Mouse (Mus musculus) hindbrain, embryonic 16.5 days (tissue): ENCODE measurements around the gene Prps2. TPM values are rescaled to one million over a fixed set of nuclear protein-coding genes. Genes with fewer than 3 reads are reported as not detected.

Experiments
- ATAC-seq: fragments of 200-750 bp; cut with Nextera tagmentation; 2 replicates; pipeline ENCODE4 v1.8.0; 2017; ENCODE audit warnings: moderate TSS enrichment, moderate library complexity
- H3K27ac ChIP-seq: fragments of 300-500 bp; sonication (generic); 2 replicates; pipeline ENCODE4 v1.5.1; 2014; ENCODE audit warnings: low read depth, mild to moderate bottlenecking, control low read depth, low read length, moderate library complexity
- H3K27me3 ChIP-seq: fragments of 300-500 bp; sonication (generic); replicated peaks from 2 replicates; pipeline ENCODE4 v1.6.1; 2014; ENCODE audit warnings: low read length; ENCODE audit not compliant: control insufficient read depth, insufficient read depth
- H3K36me3 ChIP-seq: fragments of 300-500 bp; sonication (generic); 2 replicates; pipeline ENCODE4 v1.6.1; 2014; ENCODE audit warnings: mild to moderate bottlenecking, low read length, moderate library complexity, mixed read lengths; ENCODE audit not compliant: control insufficient read depth, insufficient read depth
- H3K4me1 ChIP-seq: fragments of 300-500 bp; sonication (generic); 2 replicates; pipeline ENCODE4 v1.6.1; 2014; ENCODE audit warnings: low read depth, low read length; ENCODE audit not compliant: control insufficient read depth, insufficient read depth
- H3K4me2 ChIP-seq: fragments of 300-500 bp; sonication (generic); 2 replicates; pipeline ENCODE4 v1.6.1; 2014; ENCODE audit warnings: mild to moderate bottlenecking, low read length, control low read depth, moderate library complexity
- H3K4me3 ChIP-seq: fragments of 300-500 bp; sonication (generic); 2 replicates; pipeline ENCODE4 v1.5.1; 2014; ENCODE audit warnings: mild to moderate bottlenecking, low read length, control low read depth, moderate library complexity
- H3K9ac ChIP-seq: fragments of 300-500 bp; sonication (generic); 2 replicates; pipeline ENCODE4 v1.6.1; 2014; ENCODE audit warnings: low read depth, mild to moderate bottlenecking, control low read depth, low read length, moderate library complexity
- H3K9me3 ChIP-seq: fragments of 300-500 bp; sonication (generic); 2 replicates; pipeline ENCODE4 v1.6.1; 2014; ENCODE audit warnings: mild to moderate bottlenecking, low read length, moderate library complexity; ENCODE audit not compliant: control insufficient read depth
- WGBS: fragments of 180-500 bp; shearing (Covaris S2); extraction: QIAGEN DNeasy Blood & Tissue Kit; methylation state at CpG from one replicate; pipeline ENCODE4 v1.1.7; 2014; 5-methylcytosine and 5-hydroxymethylcytosine counted together
- polyA plus RNA-seq: library from polyadenylated mRNA; unstranded; fragments of >200 nt; fragmentation: Nextera tagmentation; extraction: Ambion mirVana; gene quantifications from 2 replicates; pipeline ENCODE4 v1.2.1, GENCODE M21; 2015

Prps2 gene
- polyA plus RNA-seq, 1 experiment from 2014 or later = 19.3 TPM

DNA sequence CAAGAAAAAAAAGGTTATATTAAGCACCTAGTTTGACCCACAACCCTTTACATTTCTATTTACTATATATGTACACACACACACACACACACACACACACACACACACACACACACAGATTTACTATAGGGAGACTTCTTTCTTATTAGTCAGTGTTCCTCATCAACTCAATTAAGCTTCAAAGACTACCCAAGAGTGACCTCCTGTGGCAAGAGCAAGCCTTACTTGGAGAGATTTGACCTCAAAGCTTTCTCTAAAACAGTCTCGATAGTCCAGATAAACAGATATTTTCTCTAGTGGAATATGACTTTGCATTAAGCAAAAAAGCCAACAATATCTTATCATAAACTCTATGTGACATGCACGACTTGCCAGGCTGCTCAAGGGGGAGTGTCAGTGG, 25.1 kb downstream of the Prps2 start:
- H3K27ac ChIP-seq = no peak overlapping the region
- H3K4me3 ChIP-seq = no peak overlapping the region
- no peak for ATAC-seq
- no peaks in the 10 kb centered on the region for H3K9me3 ChIP-seq
- 74% methylated on average over 2 of the region's 2 CpGs for WGBS
- H3K4me1 ChIP-seq = no peaks in the 10 kb centered on the region
- H3K27me3 ChIP-seq = no peaks in the 10 kb centered on the region
- no peaks in the 10 kb centered on the region for H3K36me3 ChIP-seq
- no peak overlapping the region for H3K4me2 ChIP-seq
- H3K9ac ChIP-seq = no peak overlapping the region

DNA sequence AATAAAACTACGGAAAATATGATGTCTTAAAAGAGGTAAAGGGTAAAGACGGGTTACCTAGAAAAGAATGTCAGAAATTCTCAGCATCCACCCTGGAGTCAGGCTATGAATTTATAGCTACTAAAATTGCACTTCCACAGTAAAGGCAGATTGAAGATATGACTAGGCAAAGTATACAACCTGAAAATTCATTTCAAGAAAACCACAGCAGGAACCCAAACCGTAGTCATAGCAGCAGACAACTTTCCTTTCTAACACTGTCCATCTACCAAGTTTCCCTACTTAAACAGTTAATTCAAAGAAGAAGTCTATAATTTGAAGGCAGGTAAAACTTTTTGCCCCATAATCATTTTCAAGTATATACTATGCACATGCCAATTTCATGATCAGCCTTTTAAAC, 26.6 kb downstream of the Prps2 start:
- H3K4me3 ChIP-seq = no peak overlapping the region
- no peaks in the 10 kb centered on the region for H3K9me3 ChIP-seq
- H3K4me2 ChIP-seq = no peak overlapping the region
- no peaks in the 10 kb centered on the region for H3K36me3 ChIP-seq
- no peak overlapping the region for H3K9ac ChIP-seq
- no peak overlapping the region for H3K27ac ChIP-seq
- no peaks in the 10 kb centered on the region for H3K4me1 ChIP-seq
- no peak for ATAC-seq
- whole genome bisulfite sequencing = 93% methylated on average over 3 of the region's 3 CpGs
- H3K27me3 ChIP-seq = no peaks in the 10 kb centered on the region

DNA sequence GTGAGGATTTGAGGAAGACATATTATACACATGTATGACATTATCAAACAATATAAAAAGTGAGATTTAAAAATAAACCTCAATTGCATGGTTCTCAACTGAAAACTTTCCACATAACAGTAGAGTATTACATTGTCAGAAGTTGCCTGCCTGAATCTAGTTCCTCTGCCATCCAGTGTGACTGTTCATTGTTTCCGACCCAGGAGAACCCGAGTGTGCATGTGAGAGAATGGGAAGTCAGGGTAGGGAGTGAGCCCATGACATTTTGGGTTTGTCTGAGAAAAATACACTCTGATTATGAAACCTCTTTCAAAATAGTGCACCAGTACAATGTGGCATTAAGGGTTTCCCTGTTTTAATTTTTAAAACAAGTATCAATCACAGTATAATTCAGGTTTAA, 28.9 kb downstream of the Prps2 start:
- Histone ChIP-seq H3K4me3 (no peak overlapping the region), H3K27ac (no peak overlapping the region), H3K4me1 (no peaks in the 10 kb centered on the region), H3K9me3 (no peaks in the 10 kb centered on the region), H3K4me2 (no peak overlapping the region), H3K9ac (no peak overlapping the region), H3K27me3 (no peaks in the 10 kb centered on the region), H3K36me3 (no peaks in the 10 kb centered on the region)
- no peak for ATAC-seq
- 85% methylated on average over 2 of the region's 2 CpGs for WGBS

DNA sequence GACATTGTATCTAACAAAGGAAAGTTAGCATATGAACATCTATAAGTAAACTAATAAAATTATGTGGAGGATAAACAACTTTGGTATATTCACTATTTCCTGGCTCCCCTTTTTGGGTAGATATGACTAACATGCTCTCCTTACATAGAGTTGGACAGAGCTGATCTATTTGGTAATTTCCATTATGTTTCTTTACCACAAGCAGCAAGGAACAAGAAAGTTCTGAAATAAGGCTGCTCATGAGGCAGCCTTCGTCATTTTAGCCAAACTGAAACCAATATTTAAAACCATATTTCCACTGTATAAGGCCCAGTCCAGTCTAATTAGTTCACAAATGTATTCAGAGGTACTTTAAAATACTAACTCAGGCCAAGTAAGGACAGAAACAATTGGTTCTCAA, 36.1 kb downstream of the Prps2 start:
- H3K9me3 ChIP-seq = no peaks in the 10 kb centered on the region

DNA sequence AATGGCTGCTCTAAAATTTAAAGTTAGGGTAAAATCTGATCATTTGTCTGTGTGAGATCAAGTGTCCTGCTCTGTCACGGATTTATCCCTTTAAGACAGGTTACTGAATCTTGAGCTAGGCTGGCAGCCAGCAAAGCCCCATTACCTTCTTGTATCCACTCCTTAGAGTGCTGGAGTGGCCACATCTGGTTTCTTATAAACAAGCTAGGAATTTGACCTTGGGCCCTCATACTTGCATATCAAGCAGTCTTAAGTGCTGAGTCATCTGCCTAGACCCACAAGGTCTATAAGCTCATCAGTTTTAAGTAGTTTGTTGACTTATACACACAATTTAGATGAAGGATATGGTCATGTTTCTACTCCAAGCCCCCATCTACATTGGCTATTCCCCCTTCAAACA, 38.2 kb downstream of the Prps2 start:
- Histone ChIP-seq H3K4me3 (no peak overlapping the region), H3K9ac (no peak overlapping the region), H3K27ac (no peak overlapping the region), H3K4me1 (no peaks in the 10 kb centered on the region), H3K36me3 (no peaks in the 10 kb centered on the region), H3K9me3 (no peaks in the 10 kb centered on the region), H3K27me3 (0 out of 2 replicates have a peak, but pooled peaks cover 4% of the 10 kb centered on the region), H3K4me2 (no peak overlapping the region)
- WGBS = 88% methylated on average over 1 of the region's 1 CpGs
- ATAC-seq = no peak

More for the DNA sequence above, 36.1 kb downstream of the Prps2 start:
- H3K9ac ChIP-seq = no peak overlapping the region
- 0 out of 2 replicates have a peak, but pooled peaks cover 2% of the 10 kb centered on the region for H3K27me3 ChIP-seq
- no peak overlapping the region for H3K4me3 ChIP-seq
- no peak overlapping the region for H3K4me2 ChIP-seq
- no peak for ATAC-seq
- H3K27ac ChIP-seq = no peak overlapping the region
- no peaks in the 10 kb centered on the region for H3K36me3 ChIP-seq
- H3K4me1 ChIP-seq = no peaks in the 10 kb centered on the region
- WGBS = 89% methylated on average over 1 of the region's 1 CpGs

DNA sequence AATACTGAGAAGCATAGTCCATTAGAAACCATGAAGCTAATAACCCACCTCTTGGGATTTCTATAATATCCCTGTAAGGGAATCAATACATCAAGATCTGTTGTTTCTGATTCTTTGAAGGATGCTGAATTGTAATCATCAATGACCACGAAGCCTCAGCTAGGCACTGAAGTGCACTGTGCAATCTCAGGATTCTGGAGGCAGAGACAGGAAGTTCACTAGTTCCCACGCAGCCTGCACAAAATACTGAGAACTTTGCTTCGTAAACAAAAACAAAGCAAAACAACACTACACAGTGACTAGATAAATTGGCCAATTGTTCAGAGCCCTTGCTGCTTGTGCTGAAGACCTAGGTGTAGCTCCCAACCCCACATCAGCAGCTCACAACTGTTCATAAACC, 40.7 kb downstream of the Prps2 start:
- 0 out of 2 replicates have a peak, but pooled peaks cover 4% of the 10 kb centered on the region for H3K27me3 ChIP-seq
- no peak overlapping the region for H3K27ac ChIP-seq
- H3K4me3 ChIP-seq = no peak overlapping the region
- no peak overlapping the region for H3K4me2 ChIP-seq
- WGBS = 87% methylated on average over 3 of the region's 3 CpGs
- H3K9ac ChIP-seq = no peak overlapping the region
- no peaks in the 10 kb centered on the region for H3K4me1 ChIP-seq
- H3K9me3 ChIP-seq = no peaks in the 10 kb centered on the region
- H3K36me3 ChIP-seq = no peaks in the 10 kb centered on the region
- ATAC-seq = no peak

DNA sequence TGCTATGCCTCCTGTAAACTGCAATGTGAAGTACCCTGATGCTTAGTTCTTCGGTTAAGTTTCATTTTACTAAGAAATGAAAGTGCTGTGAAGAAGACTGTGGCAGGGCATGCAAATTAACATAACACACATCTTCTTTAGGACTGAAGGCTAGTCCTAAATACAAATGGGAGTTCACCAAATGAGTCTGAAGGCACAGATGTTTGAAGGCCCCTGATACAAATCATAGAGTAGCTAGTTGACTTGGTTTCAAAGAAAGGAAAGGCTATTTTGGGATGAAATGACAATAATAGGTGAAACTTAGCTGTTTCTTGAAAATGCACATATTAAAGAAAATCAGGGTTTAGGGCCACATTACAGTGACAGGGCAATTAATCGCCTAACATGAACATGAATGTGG, 42.4 kb downstream of the Prps2 start:
- no peak for ATAC-seq
- H3K4me1 ChIP-seq = no peaks in the 10 kb centered on the region
- peaks cover 2% of the 10 kb centered on the region; the same call in 1 of the 2 replicates for H3K27me3 ChIP-seq
- no peak overlapping the region for H3K9ac ChIP-seq
- no peak overlapping the region for H3K4me3 ChIP-seq
- H3K4me2 ChIP-seq = no peak overlapping the region
- WGBS = 95% methylated on average over 2 of the region's 2 CpGs
- H3K36me3 ChIP-seq = no peaks in the 10 kb centered on the region
- no peaks in the 10 kb centered on the region for H3K9me3 ChIP-seq
- H3K27ac ChIP-seq = no peak overlapping the region

DNA sequence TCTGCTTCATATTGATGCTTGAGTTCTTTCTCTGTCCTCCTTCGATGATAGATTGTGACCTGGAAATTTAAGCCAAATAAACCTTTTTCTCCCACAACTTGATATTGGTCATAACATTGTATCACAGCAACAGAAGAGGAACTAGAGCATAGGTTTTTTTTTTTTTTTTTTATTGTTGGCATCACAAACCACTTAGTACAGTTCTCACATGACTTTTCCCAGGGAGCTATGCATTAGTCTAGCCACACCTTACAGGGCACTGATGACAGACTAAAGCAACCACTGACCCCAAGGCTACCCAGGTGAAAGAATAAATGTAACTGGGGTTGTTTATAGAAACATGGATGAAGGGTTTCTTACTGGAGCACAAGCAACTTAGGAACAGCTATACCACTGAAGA, 44.6 kb downstream of the Prps2 start:
- no peak for ATAC-seq
- Histone ChIP-seq H3K4me3 (no peak overlapping the region), H3K9me3 (no peaks in the 10 kb centered on the region), H3K4me2 (no peak overlapping the region), H3K36me3 (no peaks in the 10 kb centered on the region), H3K27ac (no peak overlapping the region), H3K9ac (no peak overlapping the region), H3K27me3 (peaks cover 4% of the 10 kb centered on the region; the same call in 1 of the 2 replicates), H3K4me1 (no peaks in the 10 kb centered on the region)
- WGBS = 96% methylated on average over 1 of the region's 1 CpGs

DNA sequence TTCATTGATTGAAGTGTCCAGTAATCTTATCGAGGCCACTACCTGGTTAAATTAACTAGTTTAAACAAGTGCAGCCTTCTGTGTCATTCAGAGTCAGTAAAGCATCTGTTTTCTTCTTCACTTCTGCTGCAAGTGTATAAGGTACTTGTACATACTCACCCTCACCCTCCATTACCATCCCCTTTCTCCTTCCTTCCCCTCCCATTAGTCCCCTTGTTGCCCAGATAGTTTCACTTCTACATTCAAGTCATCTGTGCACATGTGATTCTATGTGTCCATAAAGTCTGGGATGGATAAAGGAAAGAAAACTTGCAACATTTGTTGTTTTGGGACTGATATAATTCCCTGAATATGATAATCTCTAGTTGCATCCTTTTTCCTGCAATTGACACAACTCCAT, 48.0 kb downstream of the Prps2 start:
- no peak for ATAC-seq
- 92% methylated on average over 1 of the region's 1 CpGs for WGBS
- no peak overlapping the region for H3K9ac ChIP-seq
- no peak overlapping the region for H3K27ac ChIP-seq
- no peaks in the 10 kb centered on the region for H3K9me3 ChIP-seq
- H3K27me3 ChIP-seq = peaks cover 2% of the 10 kb centered on the region; the same call in 1 of the 2 replicates
- H3K4me2 ChIP-seq = no peak overlapping the region
- H3K36me3 ChIP-seq = no peaks in the 10 kb centered on the region
- no peaks in the 10 kb centered on the region for H3K4me1 ChIP-seq
- no peak overlapping the region for H3K4me3 ChIP-seq

DNA sequence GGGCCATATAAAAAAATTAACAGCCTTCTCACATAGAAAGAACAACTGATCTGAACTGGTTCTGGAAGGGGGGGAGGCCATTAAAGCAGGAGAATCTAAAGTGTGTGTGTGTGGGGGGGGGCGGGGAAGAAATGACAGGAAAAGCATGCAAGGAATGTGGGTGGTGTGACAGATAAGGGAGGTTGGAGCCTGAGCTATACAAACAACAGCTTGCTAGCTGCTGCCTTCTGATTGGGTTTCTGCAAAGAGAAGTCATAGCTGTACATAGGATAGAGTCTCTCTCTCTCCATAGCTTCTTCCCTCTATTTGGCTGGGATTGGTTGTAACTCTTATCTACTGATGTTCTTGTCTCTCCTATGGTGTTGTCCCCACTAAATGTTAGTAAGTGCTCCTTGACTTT, 49.9 kb downstream of the Prps2 start:
- Histone ChIP-seq H3K27me3 (peaks cover 2% of the 10 kb centered on the region; the same call in 1 of the 2 replicates), H3K4me1 (no peaks in the 10 kb centered on the region), H3K4me3 (no peak overlapping the region), H3K9me3 (no peaks in the 10 kb centered on the region), H3K4me2 (no peak overlapping the region), H3K9ac (no peak overlapping the region), H3K36me3 (no peaks in the 10 kb centered on the region), H3K27ac (no peak overlapping the region)
- WGBS = 82% methylated on average over 1 of the region's 1 CpGs
- no peak for ATAC-seq
